Mouse (Mus musculus) neural tube, embryonic 15.5 days (tissue): Measurements from ENCODE around the gene Apoa1. TPM values are rescaled to one million over a fixed set of nuclear protein-coding genes. Genes with fewer than 3 reads are reported as not detected.

Experiments
- ATAC-seq: fragments of 200-750 bp; cut with Nextera tagmentation; 2 replicates; pipeline ENCODE4 v1.8.0; 2017; ENCODE audit warnings: mild to moderate bottlenecking, moderate TSS enrichment, moderate library complexity; ENCODE audit not compliant: low FRiP score
- H3K27ac ChIP-seq: fragments of 300-500 bp; sonication (generic); replicated peaks from 2 replicates; pipeline ENCODE4 v1.5.1; 2015; ENCODE audit warnings: mild to moderate bottlenecking, inconsistent platforms
- H3K27me3 ChIP-seq: fragments of 300-500 bp; sonication (generic); replicated peaks from 2 replicates; pipeline ENCODE4 v1.6.1; 2015; ENCODE audit warnings: inconsistent platforms
- H3K36me3 ChIP-seq: fragments of 300-500 bp; sonication (generic); 2 replicates; pipeline ENCODE4 v1.6.1; 2015; ENCODE audit warnings: inconsistent platforms
- H3K4me1 ChIP-seq: fragments of 300-500 bp; sonication (generic); 2 replicates; pipeline ENCODE4 v1.6.1; 2015; ENCODE audit warnings: inconsistent platforms
- H3K4me2 ChIP-seq: fragments of 300-500 bp; sonication (generic); 2 replicates; pipeline ENCODE4 v1.6.1; 2015; ENCODE audit warnings: inconsistent platforms, mild to moderate bottlenecking, moderate library complexity
- H3K4me3 ChIP-seq: fragments of 300-500 bp; sonication (generic); replicated peaks from 2 replicates; pipeline ENCODE4 v1.5.1; 2015; ENCODE audit warnings: mild to moderate bottlenecking, inconsistent platforms
- H3K9ac ChIP-seq: fragments of 300-500 bp; sonication (generic); replicated peaks from 2 replicates; pipeline ENCODE4 v1.6.1; 2015; ENCODE audit warnings: mild to moderate bottlenecking, inconsistent platforms
- H3K9me3 ChIP-seq: fragments of 300-500 bp; sonication (generic); replicated peaks from 2 replicates; pipeline ENCODE4 v1.6.1; 2016; ENCODE audit warnings: inconsistent platforms
- WGBS: fragments of 180-500 bp; shearing (Covaris S2); methylation state at CpG from one replicate; pipeline ENCODE4 v1.1.7; 2015; ENCODE audit warnings: mixed read lengths; 5-methylcytosine and 5-hydroxymethylcytosine counted together
- polyA plus RNA-seq: library from polyadenylated mRNA; unstranded; fragments of >200 nt; fragmentation: Nextera tagmentation; extraction: Ambion mirVana; gene quantifications from 2 replicates; pipeline ENCODE4 v1.2.1, GENCODE M21; 2015

The Apoa1 gene
- polyA plus RNA-seq, 1 experiment from 2014 or later: 7.3 TPM

GRCm38 (mm10) chr9:46269125-46269524 is 40.7 kb downstream of the Apoa1 start:
- Histone ChIP-seq H3K9ac (no peak overlapping the region), H3K4me3 (no peak overlapping the region), H3K4me1 (peaks cover 10% of the 10 kb centered on the region), H3K27ac (no peak overlapping the region), H3K36me3 (no peaks in the 10 kb centered on the region), H3K27me3 (peaks cover 25% of the 10 kb centered on the region), H3K4me2 (no peak overlapping the region), H3K9me3 (no peaks in the 10 kb centered on the region)
- ATAC-seq: no peak
- 90% methylated on average over 5 of the region's 5 CpGs for WGBS

- ATAC-seq: no peak
- H3K36me3 ChIP-seq: peaks cover 9% of the 10 kb centered on the region
- no peaks in the 10 kb centered on the region for H3K9me3 ChIP-seq
- no peak overlapping the region for H3K9ac ChIP-seq
- no peak overlapping the region for H3K27ac ChIP-seq
- H3K4me2 ChIP-seq: no peak overlapping the region
- H3K4me3 ChIP-seq: no peak overlapping the region
- WGBS: 90% methylated on average over 4 of the region's 4 CpGs
- peaks cover 25% of the 10 kb centered on the region for H3K27me3 ChIP-seq
- peaks cover 17% of the 10 kb centered on the region for H3K4me1 ChIP-seq
These were observed 42.4 kb downstream of the Apoa1 start for GRCm38 (mm10) chr9:46270782-46271181.

GRCm38 (mm10) chr9:46272070-46272469 is 43.7 kb downstream of the Apoa1 start:
- Histone ChIP-seq H3K27me3 (peaks cover 25% of the 10 kb centered on the region), H3K9me3 (no peaks in the 10 kb centered on the region), H3K4me3 (0 out of 2 replicates have a peak overlapping the region, but pooled peaks have one; percentile 80), H3K4me1 (peaks cover 17% of the 10 kb centered on the region), H3K27ac (no peak overlapping the region), H3K9ac (no peak overlapping the region), H3K36me3 (peaks cover 22% of the 10 kb centered on the region), H3K4me2 (no peak overlapping the region)
- 90% methylated on average over 9 of the region's 9 CpGs for WGBS
- no peak for ATAC-seq

DNA sequence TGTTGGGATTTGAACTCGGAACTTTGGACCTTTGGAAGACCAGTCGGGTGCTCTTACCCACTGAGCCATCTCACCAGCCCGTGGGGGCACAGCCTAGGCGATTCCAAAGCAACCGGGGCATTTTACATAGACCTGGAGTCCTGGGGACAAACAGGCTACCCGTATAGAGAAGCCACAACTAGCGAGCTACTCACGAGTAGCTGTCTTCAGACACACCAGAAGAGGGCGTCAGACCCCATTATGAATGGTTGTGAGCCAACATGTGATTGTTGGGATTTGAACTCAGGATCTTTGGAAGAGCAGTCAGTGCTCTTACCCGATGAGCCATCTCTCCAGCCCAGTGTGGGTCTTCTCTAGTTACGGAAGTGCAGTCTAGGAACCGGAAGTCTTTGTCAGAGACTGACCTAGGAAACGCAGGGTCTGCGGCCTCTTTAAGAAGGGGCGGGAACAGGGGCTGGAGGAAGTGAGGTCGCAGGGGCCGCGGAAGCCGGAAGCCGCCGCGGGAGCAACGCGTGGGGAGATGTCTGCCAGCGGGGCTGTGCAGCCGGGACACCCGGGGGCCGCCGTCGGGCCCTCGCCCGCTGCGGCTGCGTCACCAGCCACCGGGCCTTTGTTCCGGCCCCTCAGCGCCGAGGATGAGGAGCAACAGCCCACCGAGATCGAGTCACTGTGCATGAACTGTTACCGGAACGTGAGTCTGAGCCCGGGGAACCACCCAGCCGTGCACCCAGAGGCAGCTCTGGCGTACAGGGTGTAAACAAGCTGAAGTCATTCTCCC is 44.5 kb downstream of the Apoa1 start, which contains the start of gene Zpr1:
Gene Zpr1, plus strand, starts transcription at position 388 of the 778 bp plus-strand sequence.
- Histone ChIP-seq H3K27ac (peak within 1 kb of the TSS; percentile 71), H3K4me2 (peak within 1 kb of the TSS; percentile 95), H3K4me3 (peak within 1 kb of the TSS; percentile 80), H3K27me3 (peaks cover 25% of the 10 kb centered on the region), H3K36me3 (peaks cover 30% of the 10 kb centered on the region), H3K9ac (peak within 1 kb of the TSS; percentile 63), H3K4me1 (peaks cover 17% of the 10 kb centered on the region), H3K9me3 (no peaks in the 10 kb centered on the region)
- ATAC-seq: peak; percentile 94
- WGBS: 6% methylated on average over 45 of the region's 45 CpGs

GRCm38 (mm10) chr9:46274494-46274893 is 46.1 kb downstream of the Apoa1 start:
- Histone ChIP-seq H3K27ac (no peak overlapping the region), H3K4me3 (peak overlapping the region; percentile 80; the same call in 1 of the 2 replicates)
- 94% methylated on average over 9 of the region's 9 CpGs for WGBS

More at GRCm38 (mm10) chr9:46274494-46274893, 46.1 kb downstream of the Apoa1 start:
- H3K27me3 ChIP-seq: peaks cover 15% of the 10 kb centered on the region
- no peak for ATAC-seq
- no peaks in the 10 kb centered on the region for H3K9me3 ChIP-seq
- H3K4me2 ChIP-seq: peak overlapping the region; percentile 95; the same call in 1 of the 2 replicates
- H3K9ac ChIP-seq: no peak overlapping the region
- peaks cover 17% of the 10 kb centered on the region for H3K4me1 ChIP-seq
- peaks cover 40% of the 10 kb centered on the region for H3K36me3 ChIP-seq

Other genes starting within 250 kb of the Apoa1 start
- 250 and 251 TPM in 2 replicates for gene Pafah1b2, start 215.9 kb upstream of the Apoa1 start, polyA plus RNA-seq
- gene Sik3, start 215.8 kb upstream of the Apoa1 start, polyA plus RNA-seq: 9.5 and 9.9 TPM in 2 replicates
- gene Apoc3, start 7.1 kb downstream of the Apoa1 start, polyA plus RNA-seq: 0.77 TPM in 1 of 2 replicates, not detected in the other
- gene Apoa4, start 12.1 kb downstream of the Apoa1 start, polyA plus RNA-seq: 1.3 TPM in 1 of 2 replicates, not detected in the other
- gene Apoa5, start 40.1 kb downstream of the Apoa1 start, polyA plus RNA-seq: not detected in 2 replicates
- gene Zpr1, start 44.5 kb downstream of the Apoa1 start, polyA plus RNA-seq: 56.5 and 57.1 TPM in 2 replicates
- gene Bud13, start 54.4 kb downstream of the Apoa1 start, polyA plus RNA-seq: 14.5 and 16.4 TPM in 2 replicates
- gene 4931429L15Rik, start 91.4 kb downstream of the Apoa1 start, polyA plus RNA-seq: not detected in 2 replicates